Mouse (Mus musculus) MEL (cell line): ENCODE measurements around the gene Slc36a3.

ENCODE experiments used
- CTCF ChIP-seq, 3 experiments: IDR thresholded peaks in 2 of 3; conservative IDR thresholded peaks in 1 of 3; 2 replicates each; pipeline ENCODE4 v1.5.1; 2011 to 2012; ENCODE audit warnings: low read length in 3 of 3, low read depth in 2 of 3, mild to moderate bottlenecking in 2 of 3, improper control_type of control experiment in 1 of 3, inconsistent platforms in 1 of 3, mixed read lengths in 1 of 3, moderate library complexity in 1 of 3; ENCODE audit not compliant: control insufficient read depth in 1 of 3, insufficient read depth in 1 of 3, poor library complexity in 1 of 3, severe bottlenecking in 1 of 3
- ETS1 ChIP-seq: IDR thresholded peaks from 2 replicates; pipeline ENCODE4 v1.6.1; 2012; ENCODE audit warnings: low read depth, mild to moderate bottlenecking, inconsistent platforms, low read length, improper control_type of control experiment, moderate library complexity
- GATA1 ChIP-seq: IDR thresholded peaks from 2 replicates; pipeline ENCODE4 v1.6.1; 2011; ENCODE audit warnings: low read depth, low read length, improper control_type of control experiment
- KAT2A ChIP-seq: conservative IDR thresholded peaks from 2 replicates; pipeline ENCODE4 v1.6.1; 2012; ENCODE audit warnings: low read depth, low read length, improper control_type of control experiment, inconsistent platforms
- MYB ChIP-seq: IDR thresholded peaks from 2 replicates; pipeline ENCODE4 v1.6.1; 2011; ENCODE audit warnings: mild to moderate bottlenecking, low read depth, low read length, improper control_type of control experiment
- POLR2A ChIP-seq, 2 experiments: IDR thresholded peaks; 2 replicates each; pipeline ENCODE4 v1.6.1; 2011 to 2012; ENCODE audit warnings: low read length in 2 of 2, mild to moderate bottlenecking in 2 of 2, control low read depth in 1 of 2, improper control_type of control experiment in 1 of 2, low read depth in 1 of 2, moderate library complexity in 1 of 2; ENCODE audit not compliant: control insufficient read depth in 1 of 2, insufficient read depth in 1 of 2, poor library complexity in 1 of 2
- SIN3A ChIP-seq: IDR thresholded peaks from 2 replicates; pipeline ENCODE4 v1.6.1; 2012; ENCODE audit warnings: low read length, improper control_type of control experiment, inconsistent platforms
- TAL1 ChIP-seq: IDR thresholded peaks from 2 replicates; pipeline ENCODE4 v1.6.1; 2012; ENCODE audit warnings: mild to moderate bottlenecking, inconsistent platforms, low read length, moderate library complexity, mixed read lengths
- TCF12 ChIP-seq: IDR thresholded peaks from 2 replicates; pipeline ENCODE4 v1.6.1; 2014; ENCODE audit warnings: low read depth, mild to moderate bottlenecking, inconsistent platforms, low read length, improper control_type of control experiment, moderate library complexity
- USF1 ChIP-seq: IDR thresholded peaks from 2 replicates; pipeline ENCODE4 v1.6.1; 2014; ENCODE audit warnings: low read depth, mild to moderate bottlenecking, inconsistent platforms, low read length, improper control_type of control experiment, moderate library complexity
- USF2 ChIP-seq, 2 experiments: IDR thresholded peaks; 2 replicates each; pipeline ENCODE4 v1.6.1; 2011 to 2012; ENCODE audit warnings: improper control_type of control experiment in 2 of 2, low read length in 2 of 2, borderline replicate concordance in 1 of 2, inconsistent platforms in 1 of 2, low read depth in 1 of 2, mild to moderate bottlenecking in 1 of 2; ENCODE audit not compliant: insufficient read depth in 1 of 2
- ZC3H11A ChIP-seq: IDR thresholded peaks from 2 replicates; pipeline ENCODE4 v1.6.1; 2012; ENCODE audit warnings: low read depth, mild to moderate bottlenecking, inconsistent platforms, low read length, improper control_type of control experiment

DNA sequence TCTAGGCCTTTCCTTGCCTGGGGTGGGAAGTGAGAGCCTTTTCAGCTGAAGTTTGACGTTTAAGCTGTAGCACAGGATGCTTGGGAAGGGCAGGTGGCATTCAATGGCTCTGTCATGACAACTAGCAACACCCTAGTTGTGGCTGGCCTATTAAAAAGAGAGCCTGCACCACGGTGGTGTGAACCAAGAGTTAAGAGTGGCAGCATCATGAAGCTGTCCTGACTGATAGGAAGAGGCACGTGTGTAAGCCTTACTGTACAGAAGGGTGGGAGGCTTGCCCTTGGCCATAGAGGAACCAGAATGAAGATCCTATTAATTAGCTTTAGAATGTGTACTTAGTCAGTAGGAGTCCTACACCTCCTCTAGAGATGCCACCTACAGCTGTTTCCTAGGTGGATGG is 23.1 kb downstream of the Slc36a3 start:
- TF ChIP-seq KAT2A (no peak), USF1 (peak; percentile 41; the same call in 1 of the 2 replicates), GATA1 (no peak), POLR2A (IDR thresholded peaks at IDR 0.05; ENCODE audit: control insufficient read depth in 1 of 2, insufficient read depth in 1 of 2, low read depth in 1 of 2, low read length in 2 of 2, poor library complexity in 1 of 2) (no peak), CTCF (IDR thresholded peaks at IDR 0.05 in 2 of 3, conservative IDR thresholded peaks at IDR 0.05 in 1 of 3; ENCODE audit: control insufficient read depth in 1 of 3, insufficient read depth in 1 of 3, low read depth in 2 of 3, low read length in 3 of 3, poor library complexity in 1 of 3, severe bottlenecking in 1 of 3) (no peak), USF2 (IDR thresholded peaks at IDR 0.05; ENCODE audit: borderline replicate concordance in 1 of 2, insufficient read depth in 1 of 2, low read depth in 1 of 2, low read length in 2 of 2) (no peak), MYB (no peak), SIN3A (no peak), ETS1 (no peak), TAL1 (no peak), ZC3H11A (no peak), TCF12 (no peak)
